Mouse (Mus musculus) heart, adult 2 months (tissue): ENCODE measurements around the gene 9130019O22Rik. TPM values are rescaled to one million over a fixed set of nuclear protein-coding genes. Genes with fewer than 3 reads are reported as not detected.
A peak's percentile ranks its signal among the peaks of the same experiment; 100 is the strongest.

ENCODE experiments used
- DNase-seq, 2 experiments: peaks; one replicate each; pipeline ENCODE4 v3.0.0; 2021
- H3K27ac ChIP-seq: fragments of 200-600 bp; 2 replicates; pipeline ENCODE4 v1.8.1; 2022
- H3K27me3 ChIP-seq: fragments of 200-500 bp; 2 replicates; pipeline ENCODE4 v1.6.1; 2012; ENCODE audit warnings: mild to moderate bottlenecking, low read length, inconsistent platforms, mixed read lengths; ENCODE audit not compliant: control insufficient read depth, insufficient read depth
- H3K36me3 ChIP-seq: fragments of 200-500 bp; 2 replicates; pipeline ENCODE4 v1.6.1; 2012; ENCODE audit warnings: low read length, inconsistent platforms; ENCODE audit not compliant: control insufficient read depth, insufficient read depth
- H3K4me1 ChIP-seq: fragments of 200-500 bp; 2 replicates; pipeline ENCODE4 v1.6.1; 2011; ENCODE audit warnings: low read length; ENCODE audit not compliant: control insufficient read depth, insufficient read depth
- H3K4me3 ChIP-seq: fragments of 200-600 bp; 2 replicates; pipeline ENCODE4 v1.8.1; 2022
- H3K79me2 ChIP-seq: fragments of 200-500 bp; replicated peaks from 2 replicates; pipeline ENCODE4 v1.6.1; 2012; ENCODE audit warnings: mild to moderate bottlenecking, inconsistent platforms, low read length, moderate library complexity, mixed read lengths; ENCODE audit not compliant: control insufficient read depth, insufficient read depth
- H3K9ac ChIP-seq: fragments of 200-500 bp; 2 replicates; pipeline ENCODE4 v1.6.1; 2012; ENCODE audit warnings: low read depth, mild to moderate bottlenecking, control low read depth, inconsistent platforms, low read length, mixed read lengths
- CTCF ChIP-seq: fragments of 200-600 bp; IDR thresholded peaks from 2 replicates; pipeline ENCODE4 v1.8.1; 2022; ENCODE audit warnings: antibody characterized with exemption, mild to moderate bottlenecking, moderate library complexity
- EP300 ChIP-seq: fragments of 200-500 bp; IDR thresholded peaks from 2 replicates; pipeline ENCODE4 v1.6.1; 2011; ENCODE audit warnings: low read depth, low read length, control low read depth; ENCODE audit not compliant: insufficient read depth
- POLR2A ChIP-seq: fragments of 200-500 bp; IDR thresholded peaks from 2 replicates; pipeline ENCODE4 v1.6.1; 2011; ENCODE audit warnings: mild to moderate bottlenecking, low read depth, low read length, control low read depth; ENCODE audit not compliant: insufficient read depth
- WGBS: fragments of 180-500 bp; shearing (Covaris S2); methylation state at CpG from one replicate; pipeline ENCODE4 v1.1.7; 2018; 5-methylcytosine and 5-hydroxymethylcytosine counted together
- intact Hi-C: fragments of 180-260 bp; cut with DNase I; formaldehyde crosslinking; loops from one replicate; pipeline ENCODE4 v1.15.1; 2025
- polyA plus RNA-seq: library from polyadenylated mRNA; depleted of rRNA; stranded (reverse); fragments of >200 nt; gene quantifications from 2 replicates; pipeline ENCODE4 v1.2.3, GENCODE M21; 2012
- total RNA-seq, 2 experiments: library from RNA; stranded (reverse); gene quantifications; 2 replicates each; pipeline ENCODE4 v1.2.3; 2021

9130019O22Rik gene
- total and polyA plus RNA-seq, 3 experiments = 1.7 to 2.4 (median 2.3) TPM

- H3K27ac ChIP-seq = no peak overlapping the region
- intact Hi-C loops = loop anchor here (5.0 kb wide), 2 partner anchors 47 to 152 kb away; partner anchors contain the start of genes Srcap and Zfp764
- TF ChIP-seq EP300 (no peak), POLR2A (no peak), CTCF (no peak)
These were observed 26.7 kb downstream of the 9130019O22Rik start for GRCm38 (mm10) chr7:127360265-127360664.

GRCm38 (mm10) chr7:127358472-127358871, 28.5 kb downstream of the 9130019O22Rik start:
- TF ChIP-seq CTCF (no peak), POLR2A (no peak), EP300 (no peak)
- no peak for DNase-seq
- no peaks in the 10 kb centered on the region for H3K27me3 ChIP-seq
- intact Hi-C loops = no loop called here
- no peak overlapping the region for H3K4me3 ChIP-seq
- no peaks in the 10 kb centered on the region for H3K36me3 ChIP-seq
- no peaks in the 10 kb centered on the region for H3K4me1 ChIP-seq
- 63% methylated on average over 4 of the region's 4 CpGs for WGBS
- no peaks in the 10 kb centered on the region for H3K79me2 ChIP-seq
- no peak overlapping the region for H3K27ac ChIP-seq
- H3K9ac ChIP-seq = no peak overlapping the region

More at GRCm38 (mm10) chr7:127360265-127360664, 26.7 kb downstream of the 9130019O22Rik start:
- no peaks in the 10 kb centered on the region for H3K27me3 ChIP-seq
- H3K9ac ChIP-seq = no peak overlapping the region
- H3K4me1 ChIP-seq = no peaks in the 10 kb centered on the region
- H3K4me3 ChIP-seq = no peak overlapping the region
- no peaks in the 10 kb centered on the region for H3K36me3 ChIP-seq
- 59% methylated on average over 4 of the region's 4 CpGs for WGBS
- no peak for DNase-seq
- no peaks in the 10 kb centered on the region for H3K79me2 ChIP-seq

- H3K27ac ChIP-seq = no peak overlapping the region
- intact Hi-C loops = no loop called here
- no peaks in the 10 kb centered on the region for H3K79me2 ChIP-seq
- H3K4me3 ChIP-seq = no peak overlapping the region
- TF ChIP-seq EP300 (no peak), CTCF (no peak), POLR2A (no peak)
- H3K9ac ChIP-seq = no peak overlapping the region
- no peaks in the 10 kb centered on the region for H3K27me3 ChIP-seq
- no peaks in the 10 kb centered on the region for H3K4me1 ChIP-seq
- WGBS = 59% methylated on average over 2 of the region's 2 CpGs
- DNase-seq = no peak
- no peaks in the 10 kb centered on the region for H3K36me3 ChIP-seq
These were observed 29.1 kb downstream of the 9130019O22Rik start for GRCm38 (mm10) chr7:127357871-127358270.

DNA sequence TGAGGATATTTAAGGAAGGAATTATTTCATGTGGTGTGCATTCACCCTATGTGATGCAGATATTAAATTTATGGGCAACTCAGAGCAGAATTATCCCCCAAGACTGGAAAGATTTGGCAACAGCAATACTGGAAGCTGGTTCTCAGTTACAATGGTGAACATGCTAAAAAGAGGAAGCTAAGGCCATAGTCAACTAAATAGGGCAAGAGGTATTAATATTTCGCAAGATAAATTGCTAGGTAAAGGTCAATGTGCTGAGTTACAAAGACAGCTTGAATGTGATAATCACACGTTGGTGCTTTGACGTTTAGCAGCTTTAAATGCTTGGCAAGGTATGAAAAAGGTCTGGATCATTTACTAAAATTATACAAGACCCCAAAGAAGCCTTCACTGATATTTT, 31.2 kb downstream of the 9130019O22Rik start:
- DNase-seq = no peak
- WGBS = 61% methylated on average over 3 of the region's 3 CpGs
- Histone ChIP-seq H3K9ac (no peak overlapping the region), H3K36me3 (no peaks in the 10 kb centered on the region), H3K27ac (no peak overlapping the region), H3K79me2 (no peaks in the 10 kb centered on the region), H3K4me3 (no peak overlapping the region), H3K27me3 (no peaks in the 10 kb centered on the region), H3K4me1 (no peaks in the 10 kb centered on the region)
- TF ChIP-seq CTCF = no peak
- intact Hi-C loops = no loop called here

GRCm38 (mm10) chr7:127351230-127352004, 35.5 kb downstream of the 9130019O22Rik start:
- H3K27me3 ChIP-seq = no peaks in the 10 kb centered on the region
- H3K4me1 ChIP-seq = no peaks in the 10 kb centered on the region
- no peak overlapping the region for H3K4me3 ChIP-seq
- no peak overlapping the region for H3K9ac ChIP-seq
- no peaks in the 10 kb centered on the region for H3K79me2 ChIP-seq
- no peak overlapping the region for H3K27ac ChIP-seq
- DNase-seq = no peak
- TF ChIP-seq CTCF (no peak), POLR2A (no peak), EP300 (no peak)
- WGBS = 85% methylated on average over 5 of the region's 5 CpGs
- intact Hi-C loops = no loop called here
- H3K36me3 ChIP-seq = no peaks in the 10 kb centered on the region

DNA sequence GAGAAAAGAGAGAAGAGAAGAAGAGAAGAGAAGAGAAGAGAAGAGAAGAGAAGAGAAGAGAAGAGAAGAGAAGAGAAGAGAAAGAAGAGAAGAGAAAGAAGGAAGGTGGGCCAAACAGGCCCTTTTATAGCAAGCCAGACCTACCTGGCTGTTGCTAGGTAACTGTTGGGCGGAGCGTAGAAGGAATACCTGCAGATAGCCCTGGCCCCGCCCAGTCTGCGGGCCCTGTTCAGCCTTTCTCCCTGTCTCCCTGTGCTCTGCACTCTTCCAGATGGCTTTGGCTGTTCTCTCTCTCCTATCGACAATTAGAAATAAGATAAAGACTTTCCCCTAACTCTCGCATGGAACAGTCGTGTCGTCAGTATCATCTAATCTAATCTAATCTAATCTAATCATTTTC, 40.3 kb downstream of the 9130019O22Rik start:
- WGBS = 17% methylated on average over 8 of the region's 8 CpGs
- peak overlapping the region; percentile 96 for H3K4me3 ChIP-seq

More for the DNA sequence above, 40.3 kb downstream of the 9130019O22Rik start:
- H3K27ac ChIP-seq = peak overlapping the region; percentile 100
- H3K27me3 ChIP-seq = no peaks in the 10 kb centered on the region
- H3K4me1 ChIP-seq = no peaks in the 10 kb centered on the region
- no peak for TF ChIP-seq CTCF
- no peak for TF ChIP-seq POLR2A
- TF ChIP-seq EP300 = no peak
- intact Hi-C loops = loop anchor here (5.0 kb wide), 1 partner anchor 266 kb away; no protein-coding TSS in a partner anchor
- H3K79me2 ChIP-seq = 0 out of 2 replicates have a peak, but pooled peaks cover 2% of the 10 kb centered on the region
- DNase-seq = no peak
- H3K36me3 ChIP-seq = peaks cover 4% of the 10 kb centered on the region
- no peak overlapping the region; the same call in 1 of the 2 replicates for H3K9ac ChIP-seq
